Mouse (Mus musculus): ENCODE data around the gene Pde10a. TPM values are rescaled to one million over a fixed set of nuclear protein-coding genes. Genes with fewer than 3 reads are reported as not detected.

Pde10a gene
- polyA plus RNA-seq, 1 experiment: 0.59 TPM

DNA sequence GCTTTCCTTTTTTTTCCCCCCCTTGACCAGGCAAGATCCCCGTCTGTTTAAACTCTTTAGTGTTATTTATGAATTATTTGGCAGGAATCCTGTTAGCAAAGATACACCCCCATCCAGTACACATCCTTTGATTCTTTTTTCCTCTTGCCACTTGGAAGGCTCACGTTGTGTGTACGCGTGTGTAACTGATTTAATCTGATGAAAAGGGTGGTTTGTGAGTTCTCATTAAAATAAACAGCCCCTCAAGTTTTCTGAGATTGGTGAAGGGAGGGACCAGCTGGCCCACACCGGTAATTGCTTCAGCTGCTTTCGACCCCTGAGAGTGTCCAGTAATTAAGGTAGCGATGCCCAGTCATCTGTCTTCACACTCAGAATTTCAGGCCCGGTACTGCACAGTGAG lies 347.4 kb downstream of the Pde10a start:
- TF ChIP-seq GATA1 (IDR thresholded peaks at IDR 0.05; ENCODE audit: low read length): no peak

DNA sequence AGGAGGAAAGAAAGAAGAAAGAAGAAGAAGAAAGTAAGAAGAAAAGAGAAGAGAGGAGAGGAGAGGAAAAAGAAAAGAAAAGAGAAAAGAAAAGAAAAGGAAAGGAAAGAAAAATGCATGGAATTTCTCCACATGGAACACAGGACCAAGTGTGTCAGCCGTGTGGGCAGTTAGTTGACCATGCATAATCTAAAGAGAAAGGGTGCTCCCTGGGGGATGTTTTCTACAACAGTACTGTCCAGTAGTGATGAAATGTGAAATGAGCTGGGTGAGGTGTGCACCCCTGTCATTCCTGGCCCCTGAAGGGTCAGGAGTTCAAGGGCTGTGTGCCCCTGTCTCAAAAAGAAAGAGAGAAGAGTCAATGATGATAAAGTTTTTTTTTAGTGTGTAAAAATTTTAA lies 352.9 kb downstream of the Pde10a start:
- no peak for TF ChIP-seq GATA1 (IDR thresholded peaks at IDR 0.05; ENCODE audit: low read length)

DNA sequence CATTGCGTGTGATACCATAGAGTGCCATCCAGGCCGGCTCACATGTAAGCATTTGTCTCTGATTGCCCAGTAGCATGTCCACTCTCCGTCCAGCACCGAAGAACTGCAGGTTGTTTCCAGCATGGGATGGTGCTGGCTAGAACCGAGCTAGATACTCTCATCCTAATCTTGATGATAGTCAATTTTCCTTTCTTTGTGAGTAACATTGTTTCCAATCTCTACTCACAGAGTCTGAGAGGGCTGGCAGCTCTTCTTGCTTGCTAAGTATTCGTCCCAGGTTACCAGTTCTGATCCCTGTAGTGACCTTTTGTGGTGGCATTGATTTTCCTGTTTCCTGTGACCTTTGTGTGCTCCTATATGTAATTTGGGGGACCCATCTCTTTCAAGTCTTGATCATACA lies 356.5 kb downstream of the Pde10a start:
- no peak for TF ChIP-seq GATA1 (IDR thresholded peaks at IDR 0.05; ENCODE audit: low read length)

DNA sequence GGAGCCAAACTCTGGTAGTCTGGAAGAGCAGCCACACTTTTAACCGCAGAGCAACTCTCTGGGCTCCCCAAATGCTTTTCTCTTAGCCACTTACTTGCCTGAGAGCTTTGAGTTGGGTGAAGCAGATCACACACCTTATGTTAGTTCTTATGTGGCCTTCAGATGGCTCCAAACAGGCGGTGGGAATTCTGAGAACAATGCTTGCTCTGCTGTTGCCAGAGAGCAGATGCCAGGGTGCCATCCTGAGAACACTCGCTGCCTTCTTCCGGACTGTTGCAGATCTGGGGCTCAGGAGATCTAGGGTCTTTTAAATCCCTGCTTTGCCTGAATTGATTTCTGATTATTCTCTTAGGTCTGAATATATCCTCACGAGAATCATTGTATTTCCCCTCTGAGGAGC lies 359.5 kb downstream of the Pde10a start:
- TF ChIP-seq GATA1 (IDR thresholded peaks at IDR 0.05; ENCODE audit: low read length): no peak

DNA sequence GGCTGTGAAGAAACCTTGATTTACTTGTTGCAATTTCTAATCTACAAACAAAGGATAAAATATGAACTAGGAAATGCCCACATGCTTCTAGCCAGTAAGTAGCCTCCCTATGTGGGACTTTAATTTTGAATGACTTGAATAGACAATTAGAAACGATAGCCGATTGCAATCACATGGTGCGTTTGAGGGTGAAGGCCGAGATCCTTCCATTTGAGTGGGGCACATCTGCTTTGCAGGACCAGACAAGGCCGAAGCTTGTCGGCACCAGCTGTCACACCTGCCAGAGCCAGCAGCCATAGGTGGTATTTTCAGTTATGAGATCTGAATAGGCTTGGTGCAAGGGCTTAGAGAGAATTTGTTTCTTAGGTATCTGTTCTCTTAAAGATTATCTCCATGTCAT lies 360.7 kb downstream of the Pde10a start:
- TF ChIP-seq GATA1 (IDR thresholded peaks at IDR 0.05; ENCODE audit: low read length): no peak

DNA sequence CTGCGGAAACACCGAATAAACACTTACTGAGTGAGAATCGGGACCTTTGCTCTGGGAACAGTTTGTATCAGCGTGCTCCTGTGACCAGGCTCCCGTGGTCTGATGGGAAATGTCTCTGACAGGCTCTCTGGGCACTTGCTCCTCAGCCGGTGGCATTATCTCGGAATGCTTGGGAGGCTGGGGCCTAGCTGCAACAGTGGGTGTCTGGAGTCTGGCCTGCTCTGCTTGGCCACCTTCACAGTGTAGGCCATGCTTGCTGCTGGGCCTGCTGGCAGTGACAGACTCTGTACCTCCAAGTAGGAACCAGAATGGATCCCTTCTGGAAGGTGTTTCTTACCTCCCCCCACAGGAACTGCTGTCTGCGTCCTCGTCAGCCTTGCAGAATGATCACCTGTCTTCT lies 362.9 kb downstream of the Pde10a start:
- no peak for TF ChIP-seq GATA1 (IDR thresholded peaks at IDR 0.05; ENCODE audit: low read length)

DNA sequence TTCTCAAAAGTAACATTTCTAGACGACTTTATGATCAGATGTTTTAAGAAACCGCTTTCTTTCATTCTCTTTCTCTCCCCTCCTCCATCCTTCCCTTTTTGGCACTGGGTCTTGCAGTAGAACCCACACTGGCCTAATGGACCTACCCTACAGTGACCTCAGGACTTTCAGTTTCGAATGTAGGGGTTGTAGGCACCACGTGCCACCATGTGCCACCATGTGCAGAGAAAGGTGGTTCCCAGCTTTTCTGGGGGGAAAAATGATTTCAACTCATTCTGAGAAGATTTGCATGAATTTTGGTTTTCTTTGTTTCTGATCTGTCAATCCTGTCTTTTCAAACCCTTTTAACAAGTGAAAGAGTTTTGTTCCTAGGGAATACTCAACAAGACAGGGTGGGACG lies 363.5 kb downstream of the Pde10a start:
- no peak for TF ChIP-seq GATA1 (IDR thresholded peaks at IDR 0.05; ENCODE audit: low read length)

DNA sequence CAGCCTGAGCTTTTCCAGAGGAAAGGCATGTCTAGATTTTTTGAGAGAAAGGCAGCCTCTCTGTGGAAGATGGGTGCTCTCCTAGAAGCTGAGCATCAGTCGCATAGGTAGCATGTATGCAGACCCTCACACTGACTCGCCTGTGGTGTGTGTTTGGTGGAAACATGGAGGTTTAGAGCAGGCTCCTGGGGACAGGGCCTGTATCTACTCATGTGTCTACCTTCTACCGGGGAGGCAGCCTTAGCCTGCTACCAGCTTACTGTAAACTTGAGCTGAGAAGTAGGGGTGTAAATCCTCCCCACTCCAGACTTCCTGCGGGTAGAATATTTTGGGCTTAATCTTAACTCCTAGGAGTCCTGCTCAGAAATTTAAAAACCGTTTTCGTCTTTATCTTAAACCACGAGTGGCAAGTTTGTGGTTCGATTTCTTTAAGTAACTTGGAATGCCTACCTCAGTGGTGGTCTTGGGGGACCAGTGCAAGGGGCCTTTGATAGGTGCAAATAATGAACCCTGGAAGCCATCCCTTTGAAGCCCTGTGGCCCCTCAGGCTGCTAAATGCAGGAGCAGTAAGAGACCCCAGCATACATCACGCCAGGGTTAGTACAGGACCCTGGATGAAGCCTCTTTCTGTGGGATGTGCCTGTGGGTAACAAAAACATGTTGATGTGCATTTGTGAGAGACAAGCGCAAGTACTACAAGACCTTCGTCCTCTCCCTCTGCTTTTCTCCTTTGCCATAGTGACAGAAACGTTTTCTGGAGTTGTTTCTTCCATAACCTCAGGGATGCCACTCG lies 367.2 kb downstream of the Pde10a start:
- TF ChIP-seq GATA1 (IDR thresholded peaks at IDR 0.05; ENCODE audit: low read length): no peak

DNA sequence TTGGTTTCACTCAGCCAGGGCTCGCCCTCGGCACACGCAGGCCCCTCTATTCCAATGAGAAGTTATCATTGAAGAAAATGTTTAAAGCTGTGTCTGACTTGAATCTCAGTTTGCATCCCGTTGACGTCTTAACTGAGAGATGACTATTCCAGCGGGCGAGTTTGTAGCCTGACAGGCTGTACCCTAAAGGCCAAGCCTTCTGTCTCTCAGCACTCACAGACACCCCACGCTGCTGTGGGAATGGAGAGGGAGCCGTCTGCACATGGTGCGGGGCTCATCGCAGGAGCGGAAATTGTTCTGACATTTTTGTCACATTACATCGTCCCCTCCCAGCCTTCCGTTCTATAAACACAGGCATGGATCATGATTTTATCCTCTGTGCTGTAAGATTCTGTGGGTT lies 370.8 kb downstream of the Pde10a start:
- TF ChIP-seq GATA1 (IDR thresholded peaks at IDR 0.05; ENCODE audit: low read length): no peak

DNA sequence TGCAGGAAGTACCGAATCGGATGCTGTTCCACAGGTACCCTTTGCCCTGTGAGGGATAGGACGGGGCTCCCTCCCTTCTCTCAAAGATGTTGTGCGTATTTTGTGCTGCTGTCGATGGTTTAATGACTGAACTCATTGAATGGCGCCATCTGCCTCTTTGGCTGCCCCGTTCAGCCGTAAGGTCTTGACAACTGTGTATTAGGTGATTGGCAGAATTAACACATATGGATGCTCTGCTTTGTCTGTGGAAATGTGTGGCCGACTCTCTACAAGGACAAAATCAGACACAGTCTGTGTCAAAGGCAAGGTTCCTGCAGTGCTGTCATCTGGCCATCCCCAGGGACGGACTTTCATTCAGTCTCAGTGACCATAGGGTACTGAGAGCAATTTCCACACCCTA lies 372.6 kb downstream of the Pde10a start:
- TF ChIP-seq GATA1 (IDR thresholded peaks at IDR 0.05; ENCODE audit: low read length): no peak

DNA sequence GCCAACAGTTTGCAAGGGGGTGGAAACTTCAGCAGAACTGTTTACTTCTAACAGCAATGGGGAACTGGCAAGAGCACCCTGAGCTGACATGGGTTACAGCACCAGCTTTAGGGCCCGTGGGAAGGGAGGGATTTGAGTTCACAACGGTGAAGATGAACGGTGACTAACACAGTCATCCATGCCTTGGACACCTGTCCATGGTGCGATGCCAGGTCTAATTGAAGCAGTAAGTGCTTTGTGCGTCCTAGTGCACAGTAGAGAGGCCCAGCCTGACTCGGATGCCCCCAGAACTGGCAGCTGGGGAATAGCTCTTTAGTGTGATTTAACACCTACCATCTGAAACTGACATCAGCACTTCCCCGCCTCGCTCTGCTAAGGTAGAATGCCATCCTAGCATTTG lies 373.0 kb downstream of the Pde10a start:
- no peak for TF ChIP-seq GATA1 (IDR thresholded peaks at IDR 0.05; ENCODE audit: low read length)

DNA sequence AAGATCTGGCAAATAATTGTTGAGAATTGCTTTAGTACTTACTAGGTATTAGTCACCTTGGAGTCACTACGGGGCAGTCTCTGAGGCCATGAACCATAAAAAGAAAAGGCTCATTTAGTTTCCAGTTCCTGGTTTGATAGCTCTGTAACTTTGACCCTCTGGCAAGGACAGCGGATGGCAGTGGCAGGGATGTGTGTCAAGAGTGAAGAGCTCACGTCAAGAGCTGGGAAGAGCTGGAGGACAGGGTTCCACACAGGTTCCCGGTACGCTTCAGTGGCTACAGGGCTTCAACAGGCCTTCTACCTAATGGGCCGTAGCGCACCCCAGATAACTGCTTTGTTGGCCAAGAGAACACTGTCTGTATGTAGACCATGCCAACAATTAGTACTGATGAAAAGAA lies 374.0 kb downstream of the Pde10a start:
- TF ChIP-seq GATA1 (IDR thresholded peaks at IDR 0.05; ENCODE audit: low read length): no peak

DNA sequence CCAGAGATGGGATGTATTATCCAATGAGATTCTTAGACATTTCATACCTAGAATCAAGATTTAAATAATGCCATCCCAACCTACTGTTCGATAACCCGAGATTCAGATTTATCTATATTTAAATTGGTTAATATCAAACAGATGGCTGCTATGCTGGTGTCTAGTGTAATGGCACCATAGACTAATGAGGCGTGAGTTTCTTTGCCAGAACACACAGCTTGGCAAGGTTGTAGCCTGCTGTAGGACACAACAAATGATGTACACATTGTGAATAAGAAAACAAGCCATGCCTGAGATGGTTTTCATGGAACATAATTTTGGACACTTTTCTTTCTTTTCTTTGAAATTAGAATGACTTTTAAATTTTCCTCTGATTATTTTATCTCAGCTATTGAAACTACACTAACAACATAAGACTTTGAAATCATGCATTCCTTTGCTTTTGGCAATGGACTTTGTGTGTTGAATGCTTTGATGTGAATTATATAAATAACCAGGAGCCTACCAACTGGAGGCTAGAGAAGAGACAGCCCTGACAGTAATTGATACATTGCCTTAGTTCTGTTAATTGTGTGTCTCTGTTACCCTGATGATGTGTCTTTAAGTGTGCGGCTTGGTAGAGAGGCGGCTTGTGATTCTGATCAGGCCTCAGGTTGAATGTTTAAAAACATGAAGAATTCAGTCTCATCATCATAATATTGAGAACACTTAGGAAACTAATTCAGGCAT lies 378.5 kb downstream of the Pde10a start:
- TF ChIP-seq GATA1 (IDR thresholded peaks at IDR 0.05; ENCODE audit: low read length): no peak

DNA sequence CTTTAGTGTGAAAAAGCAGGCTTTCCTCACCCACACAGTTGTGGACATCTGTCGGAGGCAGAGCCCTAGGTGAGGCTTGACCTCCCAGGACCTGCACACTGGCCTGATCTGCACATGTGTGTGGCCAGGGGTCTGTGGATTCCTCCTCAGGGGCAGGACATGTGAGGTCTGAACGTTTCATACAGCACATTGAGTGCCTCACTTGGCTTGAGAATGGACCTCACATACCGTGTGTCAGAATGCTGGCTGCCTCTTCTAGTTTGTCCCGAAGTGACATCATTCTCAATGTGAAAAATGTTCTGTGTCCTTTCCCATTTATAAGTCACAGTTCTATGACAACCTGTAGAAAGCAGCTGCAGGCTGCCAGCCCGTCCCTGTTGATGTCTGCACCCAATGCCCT lies 385.4 kb downstream of the Pde10a start:
- TF ChIP-seq GATA1 (IDR thresholded peaks at IDR 0.05; ENCODE audit: low read length): no peak

DNA sequence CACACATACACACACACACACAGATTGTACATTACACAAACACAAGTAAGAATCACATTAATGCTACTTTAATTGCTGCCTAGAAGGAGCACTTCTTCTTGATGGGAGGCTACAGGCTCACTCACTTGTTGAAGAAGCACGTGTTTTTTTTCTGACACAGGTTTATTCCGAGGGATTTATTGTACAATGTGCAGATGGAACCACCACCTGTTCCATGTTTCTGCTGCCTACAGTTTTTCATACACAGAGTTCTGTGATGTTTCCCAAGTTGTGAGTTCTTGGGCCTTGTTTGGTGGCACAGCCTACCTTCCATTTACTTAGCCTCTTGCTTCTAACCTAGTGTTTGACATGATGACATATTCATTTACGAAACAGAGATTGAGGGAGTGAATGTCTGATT lies 387.8 kb downstream of the Pde10a start:
- TF ChIP-seq GATA1 (IDR thresholded peaks at IDR 0.05; ENCODE audit: low read length): no peak

DNA sequence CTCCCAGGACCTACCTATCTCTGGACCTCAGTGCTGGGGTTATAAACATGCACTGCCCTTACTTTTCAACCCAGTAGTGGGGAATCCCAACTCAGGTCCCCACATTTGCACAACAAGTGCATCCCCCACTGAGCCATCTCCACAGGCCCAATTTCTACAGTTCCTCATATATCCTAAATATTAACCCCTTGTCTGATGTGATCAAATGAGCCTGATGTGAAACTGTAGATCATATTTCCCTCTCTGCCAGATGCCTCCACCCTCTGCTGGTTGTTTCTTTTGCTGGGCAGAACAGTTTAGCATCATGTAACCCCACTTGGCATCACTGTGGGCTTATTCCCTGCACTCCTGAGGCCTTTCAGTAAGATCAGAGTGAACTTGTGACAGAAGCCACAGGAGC lies 390.5 kb downstream of the Pde10a start:
- no peak for TF ChIP-seq GATA1 (IDR thresholded peaks at IDR 0.05; ENCODE audit: low read length)

DNA sequence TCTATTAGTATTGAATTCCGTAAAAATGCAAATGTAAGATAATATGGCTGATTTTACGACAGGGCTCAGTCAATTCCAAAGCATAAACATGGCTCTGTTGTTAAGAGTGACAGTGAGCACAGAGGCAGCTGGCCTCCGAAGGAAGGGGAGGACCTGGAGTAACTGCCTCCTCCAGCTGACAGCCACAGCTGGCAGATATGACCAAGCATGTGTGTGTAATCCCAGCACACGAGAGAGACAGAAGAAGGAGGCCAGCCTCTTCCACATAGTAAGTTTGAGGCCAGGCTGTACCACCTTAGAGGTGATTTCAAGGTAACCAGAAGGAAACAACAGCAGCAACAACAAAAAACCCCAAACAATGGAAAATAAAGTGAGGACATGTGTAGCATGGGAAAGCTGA lies 397.9 kb downstream of the Pde10a start:
- TF ChIP-seq GATA1 (IDR thresholded peaks at IDR 0.05; ENCODE audit: low read length): no peak
